Mouse (Mus musculus) liver, adult 2 months (tissue): Measurements from ENCODE around the gene 2900011O08Rik. TPM values are rescaled to one million over a fixed set of nuclear protein-coding genes. Genes with fewer than 3 reads are reported as not detected.
A peak's percentile ranks its signal among the peaks of the same experiment; 100 is the strongest.

Experiments used
- DNase-seq: peaks from one replicate; pipeline ENCODE4 v3.0.0-alpha.2; 2011; ENCODE audit warnings: low read depth, low spot score; ENCODE audit errors: extremely low read depth
- H3K27ac ChIP-seq: fragments of 200-500 bp; replicated peaks from 2 replicates; pipeline ENCODE4 v1.5.1; 2012; ENCODE audit warnings: low read depth, mild to moderate bottlenecking, control low read depth, inconsistent platforms, low read length; ENCODE audit not compliant: insufficient read depth
- H3K27me3 ChIP-seq: fragments of 200-500 bp; 2 replicates; pipeline ENCODE4 v1.6.1; 2012; ENCODE audit warnings: mild to moderate bottlenecking, moderate library complexity, low read length, inconsistent platforms; ENCODE audit not compliant: control insufficient read depth, insufficient read depth
- H3K36me3 ChIP-seq: fragments of 200-500 bp; 2 replicates; pipeline ENCODE4 v1.6.1; 2012; ENCODE audit warnings: low read length, inconsistent platforms; ENCODE audit not compliant: control insufficient read depth, insufficient read depth
- H3K4me1 ChIP-seq: fragments of 200-500 bp; 2 replicates; pipeline ENCODE4 v1.6.1; 2011; ENCODE audit warnings: low read length; ENCODE audit not compliant: control insufficient read depth, insufficient read depth
- H3K4me3 ChIP-seq: fragments of 200-500 bp; 2 replicates; pipeline ENCODE4 v1.5.1; 2011; ENCODE audit warnings: low read depth, mild to moderate bottlenecking, control low read depth, low read length, moderate library complexity; ENCODE audit not compliant: insufficient read depth
- H3K79me2 ChIP-seq: fragments of 200-500 bp; 2 replicates; pipeline ENCODE4 v1.6.1; 2012; ENCODE audit warnings: inconsistent platforms, mild to moderate bottlenecking, low read length, moderate library complexity; ENCODE audit not compliant: control insufficient read depth, insufficient read depth
- H3K9ac ChIP-seq: fragments of 200-500 bp; 2 replicates; pipeline ENCODE4 v1.6.1; 2012; ENCODE audit warnings: low read depth, mild to moderate bottlenecking, control low read depth, inconsistent platforms, low read length
- CTCF ChIP-seq: fragments of 200-500 bp; IDR thresholded peaks from 2 replicates; pipeline ENCODE4 v1.5.1; 2011; ENCODE audit warnings: low read depth, low read length, control low read depth
- POLR2A ChIP-seq: fragments of 200-500 bp; IDR thresholded peaks from 2 replicates; pipeline ENCODE4 v1.6.1; 2011; ENCODE audit warnings: low read length, control low read depth; ENCODE audit not compliant: insufficient read depth; ENCODE audit errors: extremely low read depth
- WGBS: fragments of 180-500 bp; shearing (Covaris S2); methylation state at CpG from one replicate; pipeline ENCODE4 v1.1.7; 2018; 5-methylcytosine and 5-hydroxymethylcytosine counted together
- polyA plus RNA-seq: library from polyadenylated mRNA; depleted of rRNA; stranded (reverse); fragments of >200 nt; gene quantifications from 2 replicates; pipeline ENCODE4 v1.2.3, GENCODE M21; 2012
- total RNA-seq: library from RNA; depleted of rRNA; stranded (reverse); fragments of >200 nt; gene quantifications from 2 replicates; pipeline ENCODE4 v1.2.3, GENCODE M21; 2014

The 2900011O08Rik gene
- total and polyA plus RNA-seq, 2 experiments = not detected

DNA sequence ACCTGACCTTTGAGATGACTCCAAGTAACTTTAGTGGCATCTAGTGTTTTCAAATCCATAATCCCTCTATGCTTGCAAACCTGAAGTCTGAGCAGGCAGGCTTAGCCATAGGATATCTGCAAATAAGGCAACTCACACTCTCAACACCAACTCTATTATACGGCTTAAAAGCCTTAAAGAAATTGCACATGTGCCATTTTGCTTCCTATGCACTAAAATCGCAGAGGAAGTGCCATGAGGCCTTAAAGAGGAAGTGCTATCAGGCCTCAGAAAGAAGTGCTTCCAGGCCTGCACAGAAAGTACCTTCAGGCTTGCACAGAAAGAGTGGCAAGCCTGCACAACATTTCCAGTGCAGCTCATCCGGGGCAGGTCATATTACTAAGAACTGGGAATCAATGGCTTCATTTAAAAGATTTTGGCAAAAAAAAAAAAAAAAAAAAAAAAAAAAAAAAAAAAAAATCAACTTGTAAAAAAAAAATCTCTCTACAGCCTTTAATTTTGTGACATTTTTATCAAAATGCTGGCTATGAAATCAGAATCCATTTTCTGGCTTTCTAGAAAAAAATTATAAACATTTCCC, 123.3 kb downstream of the 2900011O08Rik start:
- WGBS = 64% methylated on average over 3 of the region's 3 CpGs
- H3K27ac ChIP-seq = no peak overlapping the region
- TF ChIP-seq CTCF (no peak), POLR2A (no peak)
- no peak overlapping the region for H3K9ac ChIP-seq
- H3K36me3 ChIP-seq = peaks cover 43% of the 10 kb centered on the region
- no peaks in the 10 kb centered on the region for H3K79me2 ChIP-seq
- no peak overlapping the region for H3K4me3 ChIP-seq
- H3K27me3 ChIP-seq = no peaks in the 10 kb centered on the region
- DNase-seq = peak; percentile 26
- no peaks in the 10 kb centered on the region for H3K4me1 ChIP-seq

DNA sequence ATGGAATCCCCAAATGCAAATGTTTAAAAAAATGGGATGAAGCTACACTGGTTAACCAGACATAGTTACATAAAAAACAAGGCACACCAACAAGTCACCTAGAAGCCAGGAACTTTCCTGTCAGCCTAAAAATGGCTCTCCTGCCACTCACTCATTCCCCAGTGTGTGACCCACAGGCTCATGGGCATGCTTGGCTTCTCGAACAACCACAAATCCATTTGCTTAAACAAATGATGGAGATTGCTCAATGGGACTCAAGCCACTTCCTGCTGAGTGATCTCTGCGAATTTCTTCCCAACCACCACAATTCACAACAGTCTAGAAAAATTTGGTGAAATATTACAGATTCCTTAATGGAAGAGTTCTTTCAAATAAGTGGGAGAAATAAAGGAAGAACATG, 124.5 kb downstream of the 2900011O08Rik start:
- Histone ChIP-seq H3K27me3 (no peaks in the 10 kb centered on the region), H3K79me2 (no peaks in the 10 kb centered on the region), H3K4me1 (no peaks in the 10 kb centered on the region), H3K9ac (no peak overlapping the region), H3K27ac (no peak overlapping the region), H3K4me3 (no peak overlapping the region), H3K36me3 (peaks cover 52% of the 10 kb centered on the region)
- 20% methylated on average over 2 of the region's 2 CpGs for WGBS
- DNase-seq = no peak
- TF ChIP-seq POLR2A (no peak), CTCF (no peak)

DNA sequence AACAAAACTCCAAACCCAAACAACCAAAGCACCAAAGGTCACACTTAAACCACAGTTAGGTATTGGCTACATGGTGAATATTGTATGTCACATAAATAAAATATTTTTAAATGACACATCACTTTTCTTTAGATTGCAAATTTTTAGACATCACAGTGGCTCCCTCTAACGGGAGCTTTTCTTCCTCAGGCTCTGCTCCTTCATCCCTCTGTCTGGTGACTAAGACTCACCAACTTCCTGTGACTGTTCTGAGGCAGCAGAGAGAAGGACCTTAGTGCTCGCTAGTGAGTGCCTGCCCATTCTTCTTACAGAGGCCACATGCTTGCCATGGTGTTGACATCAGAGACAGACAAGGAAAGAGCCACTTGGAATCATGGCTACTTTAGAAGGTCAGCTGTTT, 125.7 kb downstream of the 2900011O08Rik start:
- no peaks in the 10 kb centered on the region for H3K4me1 ChIP-seq
- peaks cover 63% of the 10 kb centered on the region for H3K36me3 ChIP-seq
- peak; percentile 12 for DNase-seq
- no peak overlapping the region for H3K9ac ChIP-seq
- H3K27ac ChIP-seq = no peak overlapping the region
- TF ChIP-seq CTCF (no peak), POLR2A (no peak)
- 73% methylated on average over 2 of the region's 2 CpGs for WGBS
- H3K4me3 ChIP-seq = no peak overlapping the region
- no peaks in the 10 kb centered on the region for H3K79me2 ChIP-seq
- H3K27me3 ChIP-seq = no peaks in the 10 kb centered on the region

DNA sequence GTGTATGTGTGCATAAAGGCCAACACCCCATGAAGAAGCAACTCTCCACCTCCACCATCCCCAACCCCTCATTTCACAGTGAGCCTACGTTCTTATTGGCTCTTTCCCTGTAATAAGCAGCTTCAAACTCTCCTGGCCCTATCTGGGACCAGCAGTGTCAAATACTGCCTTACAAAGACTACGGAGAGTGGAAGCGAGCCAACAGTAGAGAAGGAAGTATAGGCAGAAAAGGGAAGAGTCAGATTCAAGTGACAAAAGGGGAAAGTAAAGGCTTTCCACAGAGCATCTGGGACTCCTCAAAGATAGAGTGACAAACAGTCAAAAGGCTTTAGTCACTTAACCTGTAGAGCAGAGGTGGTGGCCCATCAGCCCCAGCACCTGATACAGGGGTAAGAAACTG, 126.3 kb downstream of the 2900011O08Rik start:
- no peak overlapping the region for H3K4me3 ChIP-seq
- no peak overlapping the region for H3K9ac ChIP-seq
- peaks cover 70% of the 10 kb centered on the region for H3K36me3 ChIP-seq
- TF ChIP-seq CTCF = no peak
- TF ChIP-seq POLR2A = no peak
- H3K27ac ChIP-seq = no peak overlapping the region
- 90% methylated on average over 3 of the region's 3 CpGs for WGBS
- DNase-seq = peak; percentile 15
- H3K79me2 ChIP-seq = no peaks in the 10 kb centered on the region
- no peaks in the 10 kb centered on the region for H3K4me1 ChIP-seq
- H3K27me3 ChIP-seq = no peaks in the 10 kb centered on the region

DNA sequence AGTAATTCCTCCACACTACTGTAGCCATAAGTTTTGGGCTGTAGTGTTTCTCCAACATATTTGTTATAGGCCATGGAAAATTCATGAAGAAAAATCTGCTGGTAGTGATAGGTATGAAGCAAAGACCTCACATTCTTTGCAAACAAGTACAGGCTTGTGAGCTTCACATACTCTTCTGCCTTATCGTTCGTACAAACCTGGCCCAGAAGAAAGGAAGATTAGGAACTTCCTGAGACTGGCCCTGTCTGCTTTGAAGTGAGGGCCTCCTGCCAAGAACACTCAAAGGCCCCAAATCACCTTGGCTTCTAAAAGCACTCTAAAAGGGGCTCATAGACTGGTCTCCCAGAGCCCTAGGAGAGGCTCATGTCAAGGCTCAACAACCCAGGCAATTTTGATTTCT, 130.9 kb downstream of the 2900011O08Rik start:
- Histone ChIP-seq H3K36me3 (peaks cover 75% of the 10 kb centered on the region), H3K9ac (no peak overlapping the region), H3K4me3 (no peak overlapping the region), H3K4me1 (no peaks in the 10 kb centered on the region), H3K79me2 (no peaks in the 10 kb centered on the region), H3K27ac (no peak overlapping the region), H3K27me3 (no peaks in the 10 kb centered on the region)
- DNase-seq = no peak
- WGBS = 77% methylated on average over 2 of the region's 2 CpGs
- no peak for TF ChIP-seq POLR2A
- no peak for TF ChIP-seq CTCF

DNA sequence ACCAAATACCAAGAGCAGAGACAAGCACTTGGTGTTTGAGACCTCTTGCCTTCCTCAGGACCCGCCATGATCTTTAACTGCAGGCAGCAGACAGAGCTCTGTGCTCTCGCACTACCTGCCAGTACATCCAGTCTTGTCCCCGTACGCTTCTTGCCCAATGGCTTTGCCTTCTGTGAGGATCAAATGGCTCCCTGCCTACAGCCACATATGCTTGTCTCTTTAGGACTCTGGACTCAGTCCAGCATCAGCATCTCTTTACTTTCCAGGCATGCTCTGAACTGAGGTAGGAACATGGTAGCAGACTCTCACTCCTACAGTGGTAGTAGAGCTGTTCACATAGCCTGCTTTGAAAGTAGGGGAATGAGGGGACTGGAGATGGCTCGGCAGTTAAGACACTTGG, 134.5 kb downstream of the 2900011O08Rik start:
- peaks cover 83% of the 10 kb centered on the region for H3K36me3 ChIP-seq
- no peak overlapping the region for H3K4me3 ChIP-seq
- H3K4me1 ChIP-seq = no peaks in the 10 kb centered on the region
- no peak for TF ChIP-seq CTCF
- no peak for TF ChIP-seq POLR2A
- no peak overlapping the region for H3K27ac ChIP-seq
- no peak for DNase-seq
- over 99% methylated on average over 5 of the region's 5 CpGs for WGBS
- H3K9ac ChIP-seq = no peak overlapping the region
- H3K27me3 ChIP-seq = no peaks in the 10 kb centered on the region
- no peaks in the 10 kb centered on the region for H3K79me2 ChIP-seq
